Mouse (Mus musculus): ENCODE data around the gene Prkn.

Prkn gene

DNA sequence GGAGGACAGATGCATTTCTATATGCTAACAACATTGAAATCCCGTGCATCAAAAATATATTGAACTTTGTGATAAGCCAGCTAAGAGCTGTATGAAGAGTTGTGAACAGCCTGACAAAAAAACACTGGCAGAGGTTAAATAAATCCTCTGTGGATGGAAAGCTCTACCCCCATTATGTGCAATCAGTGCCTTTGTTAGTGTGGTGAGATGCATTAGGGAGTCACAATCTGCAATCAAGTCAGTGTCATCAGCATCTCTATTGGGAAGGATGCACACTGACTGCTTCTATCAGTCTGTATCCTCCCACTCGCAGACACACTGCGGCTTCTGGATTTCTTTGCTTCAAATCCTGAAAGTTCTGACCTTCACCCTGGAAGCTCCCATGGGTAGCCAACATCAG, 315.9 kb downstream of the Prkn start:
- no peak for DNase-seq

DNA sequence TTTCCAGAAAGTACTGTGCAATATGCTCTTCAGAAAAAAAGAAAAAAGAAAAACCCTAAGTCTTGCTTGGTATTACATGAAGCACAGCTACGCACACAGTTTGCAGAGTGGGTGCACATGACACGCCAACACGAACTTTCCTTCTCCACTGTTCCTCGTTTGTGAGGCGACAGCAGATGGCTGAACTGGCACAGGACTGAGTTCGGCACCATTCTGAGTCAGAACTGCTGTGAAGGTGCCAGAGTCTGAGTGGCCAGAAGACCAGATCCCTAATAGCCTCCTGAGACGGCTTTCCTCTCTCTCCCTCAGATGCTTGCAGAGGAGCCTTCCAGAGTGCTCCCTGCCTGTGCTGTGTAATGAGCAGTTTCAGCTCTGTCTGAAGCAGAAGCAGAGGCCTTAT, 317.4 kb downstream of the Prkn start:
- peak; percentile 92 for DNase-seq

GRCm38 (mm10) chr17:11161436-11161835, 321.3 kb downstream of the Prkn start:
- no peak for DNase-seq

DNA sequence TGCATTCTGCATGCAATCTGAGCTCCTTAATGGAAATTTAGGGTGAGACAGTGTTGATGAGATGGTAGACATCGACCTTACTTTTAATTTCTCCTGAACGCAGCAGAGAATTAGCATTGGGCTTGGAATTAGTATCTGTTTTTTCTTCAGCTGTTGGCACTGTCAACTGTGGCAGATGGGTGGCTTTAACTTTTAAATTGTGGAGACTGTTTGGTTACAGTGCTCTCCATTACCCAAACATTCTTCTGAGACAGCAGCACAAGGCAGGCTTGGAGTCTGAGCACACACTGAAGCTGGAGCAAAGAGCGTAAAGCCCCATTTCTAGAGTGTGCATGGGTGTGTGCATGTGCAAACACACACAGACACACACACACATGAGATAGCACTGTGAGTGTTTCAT, 322.6 kb downstream of the Prkn start:
- DNase-seq = no peak

DNA sequence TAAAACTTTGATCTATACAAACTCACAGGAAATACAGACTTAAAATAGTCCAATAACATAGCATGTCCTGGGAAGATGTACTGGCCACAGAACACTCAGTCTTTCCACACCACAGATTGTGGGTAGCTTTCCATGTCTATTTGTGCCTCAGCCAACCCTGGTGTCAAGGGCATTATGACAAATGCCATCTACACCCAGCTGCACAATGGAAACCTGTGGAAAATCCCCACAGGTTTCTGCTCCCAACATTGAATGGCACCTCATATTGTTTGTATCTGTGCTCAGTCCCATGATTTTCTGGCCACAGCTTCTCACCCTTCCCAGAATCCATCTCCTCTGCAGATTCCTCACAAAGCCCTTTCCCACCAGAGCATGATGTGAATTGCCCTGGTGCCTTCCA, 347.2 kb downstream of the Prkn start:
- DNase-seq = peak; percentile 66

DNA sequence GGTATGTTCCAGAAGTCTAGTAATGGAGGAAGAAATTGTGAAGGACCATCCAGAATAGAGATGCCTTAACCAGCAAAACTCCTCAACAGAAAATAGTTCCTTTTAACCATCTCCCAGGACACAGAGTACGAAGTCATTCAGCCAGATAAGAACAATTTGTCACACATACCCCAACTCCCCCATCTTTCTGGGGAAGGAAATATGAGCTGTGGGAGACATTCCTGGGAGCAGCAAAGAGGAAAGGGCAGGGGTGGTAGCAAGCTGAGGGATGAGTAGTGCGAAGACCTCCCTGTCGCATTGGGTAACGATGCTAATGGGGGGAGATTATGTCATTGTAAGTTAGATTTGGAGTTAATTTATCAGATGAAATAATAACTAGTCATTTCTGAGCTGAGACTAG, 348.3 kb downstream of the Prkn start:
- DNase-seq = peak; percentile 45

DNA sequence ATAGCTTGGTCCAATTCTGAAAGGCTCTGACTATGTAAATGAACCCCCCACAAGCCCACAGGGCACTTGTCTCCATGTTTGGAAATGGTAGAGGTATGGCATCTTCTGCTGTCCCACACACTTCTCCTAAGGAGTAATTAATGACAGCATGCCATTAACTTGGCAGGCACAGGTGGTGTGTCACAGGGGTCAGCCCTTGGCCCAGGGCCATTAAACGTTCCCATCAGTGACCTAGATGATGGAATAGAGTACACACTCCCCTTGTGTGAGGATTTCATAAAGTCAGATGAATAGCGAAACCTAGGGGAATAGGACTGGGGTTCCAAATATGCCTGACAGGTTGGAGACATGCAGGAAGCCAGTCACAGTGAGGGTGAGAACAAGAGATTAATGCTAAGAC, 350.1 kb downstream of the Prkn start:
- DNase-seq = peak; percentile 74

DNA sequence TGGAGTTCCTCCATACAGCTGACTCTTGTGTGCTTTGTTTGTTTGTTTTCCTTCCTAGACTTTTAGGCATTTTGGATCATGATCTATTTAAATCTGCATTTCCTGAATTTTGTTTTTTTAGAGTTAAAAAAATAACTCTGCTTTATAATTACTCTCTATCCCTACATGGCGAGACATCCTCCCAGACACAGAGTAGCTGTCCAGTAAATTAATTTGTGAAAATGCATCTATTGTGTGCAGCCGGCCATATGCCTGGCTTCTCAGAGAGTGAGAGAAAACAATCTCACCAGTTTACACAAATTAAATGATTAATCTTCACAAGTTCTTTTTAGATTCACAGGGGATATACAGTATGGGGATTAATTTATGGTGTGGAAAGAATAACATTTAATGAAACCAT, 357.9 kb downstream of the Prkn start:
- DNase-seq = no peak

DNA sequence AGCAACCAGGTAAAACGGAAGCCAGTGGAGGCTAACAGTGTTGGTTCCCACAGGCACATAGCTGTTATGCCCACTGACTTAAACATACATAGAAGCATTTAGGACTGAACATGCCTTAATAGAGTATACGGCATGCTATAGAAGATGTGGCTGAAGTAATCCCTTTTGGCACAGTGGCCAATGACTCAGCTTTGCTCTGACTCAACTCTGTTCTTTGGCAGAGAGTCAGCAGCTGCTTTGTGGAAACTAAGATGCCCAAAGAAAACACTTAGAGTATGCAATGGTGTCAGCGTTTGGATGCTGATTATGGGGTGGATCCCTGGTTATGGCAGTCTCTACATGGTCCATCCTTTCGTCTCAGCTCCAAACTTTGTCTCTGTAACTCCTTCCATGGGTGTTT, 368.9 kb downstream of the Prkn start:
- DNase-seq = peak; percentile 77

- peak; percentile 59 for DNase-seq
These were observed 370.8 kb downstream of the Prkn start for GRCm38 (mm10) chr17:11211006-11211405.

DNA sequence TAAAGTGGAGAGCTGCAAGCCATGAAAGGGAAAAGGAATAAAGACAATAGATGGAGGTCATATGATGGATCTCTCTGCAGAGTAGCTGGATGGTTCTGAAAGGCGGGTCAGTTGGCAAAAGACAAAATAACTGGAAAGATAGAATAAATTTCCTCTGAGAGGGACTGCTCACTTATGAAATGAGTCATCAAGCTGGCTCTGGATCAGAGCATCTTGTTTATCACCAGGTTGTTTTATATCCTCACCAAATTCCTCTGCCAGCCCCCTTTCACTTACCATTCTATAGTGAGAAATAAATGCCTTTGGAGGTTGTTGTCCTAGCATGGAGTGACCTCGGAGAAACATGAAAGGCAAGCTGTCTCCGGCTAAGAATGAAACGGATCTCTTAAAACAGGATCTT, 371.4 kb downstream of the Prkn start:
- DNase-seq = no peak

- DNase-seq = peak; percentile 8
These were observed 373.5 kb downstream of the Prkn start for GRCm38 (mm10) chr17:11213689-11214088.

GRCm38 (mm10) chr17:11229011-11229410, 388.8 kb downstream of the Prkn start:
- DNase-seq = peak; percentile 71

GRCm38 (mm10) chr17:11229426-11229825, 389.2 kb downstream of the Prkn start:
- DNase-seq = peak; percentile 29

DNA sequence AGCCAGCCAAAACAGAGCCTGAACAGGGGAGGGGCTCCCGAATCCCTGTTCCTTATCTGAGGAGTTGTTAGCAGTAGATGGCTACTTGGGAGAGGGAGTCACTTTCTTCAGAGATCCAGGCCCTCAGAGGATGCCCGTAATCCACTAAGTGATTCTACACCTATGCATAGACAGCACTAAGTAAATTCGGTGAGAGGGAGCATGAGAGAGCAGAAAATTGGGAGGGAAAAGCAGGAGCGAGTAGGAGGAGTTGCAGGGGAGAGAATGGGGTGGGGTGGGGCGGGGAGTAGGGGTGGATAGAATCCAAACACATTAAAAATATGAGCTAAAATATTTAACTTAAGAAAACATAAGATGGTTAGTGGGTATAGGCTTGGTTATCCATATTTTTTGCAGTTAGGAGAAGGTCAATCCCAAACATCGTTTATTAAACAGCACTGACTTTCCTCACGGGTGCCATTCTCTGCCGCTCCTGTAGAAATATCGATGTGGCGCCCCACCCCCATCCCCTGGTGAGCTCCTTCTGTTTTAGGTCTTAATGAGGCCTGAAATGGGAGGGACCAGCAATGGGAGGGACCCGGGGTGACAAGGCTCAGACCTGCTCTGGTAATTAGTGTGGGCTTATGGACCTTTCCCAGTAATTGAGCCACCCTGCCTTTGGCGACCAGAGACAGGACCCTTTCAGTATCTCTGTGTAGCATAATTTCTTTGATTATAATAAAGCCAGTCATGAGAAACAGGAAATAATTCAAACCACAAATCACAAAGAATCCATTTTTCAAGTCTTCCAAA, 390.6 kb downstream of the Prkn start:
- no peak for DNase-seq

GRCm38 (mm10) chr17:11235273-11235672, 395.1 kb downstream of the Prkn start:
- DNase-seq = peak; percentile 35

DNA sequence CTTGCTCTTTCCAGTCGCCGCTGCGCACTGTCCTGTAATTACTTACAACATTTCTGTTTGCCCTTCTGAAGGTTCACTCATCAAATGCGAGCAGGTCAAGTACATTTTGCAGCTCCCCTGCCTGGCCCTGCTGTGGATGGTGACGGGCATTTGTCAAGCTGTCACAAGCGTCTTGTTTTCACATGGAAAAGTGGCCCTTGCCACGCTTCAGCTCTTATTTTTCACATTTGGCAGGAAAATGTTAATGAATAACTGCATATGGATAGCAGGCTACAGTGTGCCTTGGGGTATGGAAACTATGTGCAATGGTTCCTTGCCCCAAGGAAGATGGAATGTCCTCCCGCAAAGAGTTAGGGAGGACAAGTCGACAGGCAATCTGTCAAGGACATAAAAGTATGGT, 404.9 kb downstream of the Prkn start:
- no peak for DNase-seq

GRCm38 (mm10) chr17:11249216-11249615, 409.0 kb downstream of the Prkn start:
- DNase-seq = no peak

DNA sequence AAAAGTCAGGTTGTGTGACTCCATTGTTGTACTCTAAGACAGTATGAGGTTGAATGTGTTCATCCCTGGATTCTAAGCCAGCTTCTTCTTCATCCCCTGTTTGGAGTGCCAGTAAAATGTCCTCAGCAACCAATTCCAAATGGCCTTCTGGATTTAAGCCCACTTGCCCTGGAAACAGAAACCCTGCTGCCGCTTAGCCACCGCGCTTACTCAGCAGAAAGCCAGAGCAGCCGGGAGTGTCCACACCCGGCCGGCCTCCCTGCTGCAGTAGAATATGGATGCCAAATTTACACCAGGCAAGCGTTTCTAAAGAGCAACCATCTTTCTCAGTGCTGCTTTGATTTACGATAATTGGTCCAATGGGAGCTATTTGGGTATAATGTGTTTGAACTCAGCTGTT, 420.5 kb downstream of the Prkn start:
- DNase-seq = peak; percentile 87

DNA sequence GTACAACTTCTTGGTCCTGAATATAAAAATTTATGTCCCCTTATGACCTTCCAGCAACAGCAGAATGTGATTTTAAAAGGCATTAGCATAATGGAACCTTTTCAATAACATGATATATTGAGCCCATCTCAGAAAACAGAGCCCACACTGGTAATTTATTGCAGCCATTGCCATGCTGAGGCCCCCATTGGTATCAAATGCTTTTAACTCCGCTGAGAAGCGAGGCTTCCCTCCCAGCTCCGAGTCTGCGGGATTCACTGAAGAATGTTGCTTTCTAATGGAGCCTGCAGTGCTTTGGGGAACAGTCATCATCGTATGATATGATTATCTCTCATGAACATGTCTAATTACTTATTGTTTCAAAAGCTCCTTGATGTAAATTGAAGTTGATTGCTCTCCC, 421.5 kb downstream of the Prkn start:
- no peak for DNase-seq

- no peak for DNase-seq
These were observed 427.8 kb downstream of the Prkn start for GRCm38 (mm10) chr17:11267951-11268350.

DNA sequence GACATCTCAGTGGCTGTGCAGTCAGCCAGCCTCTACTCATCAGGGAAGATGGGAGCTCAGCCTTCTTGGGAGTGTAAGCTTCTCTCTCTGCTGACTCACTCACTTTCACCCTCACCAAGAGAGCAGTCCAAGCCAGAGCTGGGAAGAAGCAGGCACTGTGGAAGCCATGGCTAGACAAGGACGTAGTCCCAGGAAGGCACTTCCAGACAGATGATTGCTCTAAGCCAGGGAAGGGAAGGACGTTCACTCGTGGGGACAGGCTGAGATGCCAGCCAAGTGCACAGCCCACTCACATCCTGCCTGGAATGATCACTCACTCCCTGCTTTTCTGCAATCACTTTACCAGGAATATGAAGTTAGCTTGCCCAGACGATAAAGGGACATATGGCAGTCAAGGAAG, 430.0 kb downstream of the Prkn start:
- no peak for DNase-seq

DNA sequence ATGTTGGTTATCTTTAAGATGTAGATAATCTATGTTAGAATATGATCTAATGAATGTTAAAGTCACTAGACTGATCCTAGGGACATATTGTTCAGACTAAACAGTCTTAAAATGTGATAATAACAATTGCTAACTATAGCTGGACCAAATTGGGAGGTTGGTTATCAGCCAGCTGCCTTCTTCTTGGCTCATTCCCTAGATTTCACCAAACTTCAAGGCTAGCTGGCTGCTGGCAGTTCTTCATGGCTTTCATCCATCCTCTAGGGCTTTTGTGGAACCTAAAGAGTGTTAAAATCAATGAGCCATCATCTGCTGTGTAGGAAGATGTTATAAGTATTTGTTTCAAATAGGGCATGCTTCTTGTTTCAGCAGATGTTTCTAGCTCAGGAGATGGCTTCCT, 431.7 kb downstream of the Prkn start:
- DNase-seq = peak; percentile 10

DNA sequence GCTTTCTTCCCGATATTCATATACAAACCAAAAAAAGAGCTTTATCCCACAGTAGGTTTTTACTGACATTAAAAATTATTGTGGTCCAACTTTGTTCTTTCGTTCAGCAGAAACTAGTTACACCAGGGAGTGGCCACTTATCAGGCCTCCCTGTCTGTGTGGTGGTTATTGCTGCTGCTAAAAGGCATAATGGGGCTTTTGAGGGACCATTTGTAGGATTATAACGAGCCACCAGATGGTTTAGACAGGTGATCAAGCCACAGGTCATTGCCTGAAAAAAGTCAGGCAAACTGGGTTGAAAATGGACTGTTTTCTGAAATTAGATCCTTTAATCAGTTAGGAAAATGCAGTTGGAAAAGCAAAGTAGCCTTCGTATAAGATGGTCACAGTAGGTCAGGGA, 444.1 kb downstream of the Prkn start:
- peak; percentile 59 for DNase-seq

GRCm38 (mm10) chr17:11290183-11290582, 450.0 kb downstream of the Prkn start:
- no peak for DNase-seq
